Comparison of ENCODE assay signal across 7 mouse cellular contexts in the genomic region with DNA sequence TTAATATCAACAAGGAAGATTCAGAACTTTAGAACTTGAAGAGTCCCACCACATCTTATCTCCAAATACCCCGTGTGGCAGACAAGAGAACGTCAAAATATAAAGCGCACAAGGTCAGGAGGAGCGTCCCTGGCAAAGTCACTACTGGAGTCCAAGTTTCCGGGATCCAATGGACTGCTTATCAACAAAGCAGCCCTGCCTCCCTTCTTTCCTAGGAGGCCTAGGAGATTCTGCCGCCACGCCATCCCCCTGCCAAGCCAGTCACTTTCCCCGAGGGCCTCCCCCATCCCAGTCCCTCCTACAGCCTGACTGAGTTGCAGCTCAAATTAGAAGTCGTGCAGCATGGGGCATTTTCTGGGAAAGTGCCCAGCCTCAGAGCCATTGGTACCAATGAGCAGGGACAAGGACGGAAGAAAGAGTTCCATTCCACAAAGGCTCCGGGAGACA. TPM values are rescaled to one million over a fixed set of nuclear protein-coding genes. Genes with fewer than 3 reads are reported as not detected.
A peak's percentile ranks its signal among the peaks of the same experiment; 100 is the strongest.
DNase-seq lines count a peak whose midpoint lies in the region; ATAC-seq and TF ChIP-seq lines count a peak whose summit lies in the region.

No protein-coding gene starts in this region.

- TF ChIP-seq EP300 in MEL (IDR thresholded peaks at IDR 0.05; ENCODE audit: low read depth in 1 of 2, low read length in 2 of 2) = 0 out of 4 replicates have a peak, but pooled peaks of 1 of the 2 experiments have one; percentile 20

- intact Hi-C loops in left cerebral cortex, postnatal 36 days (cut with DNase I) = loop anchor here (2.0 to 5.0 kb wide), 2 partner anchors 50 to 65 kb away; partner anchors contain the start of gene Gid4

- peak; percentile 60 for DNase-seq in MEL (ENCODE audit: low read depth, low spot score)
- DNase-seq in adrenal gland, postnatal 36 days = peak; percentile 38 to 49
- DNase-seq in frontal cortex, postnatal 14 days (ENCODE audit: low spot score in 2 of 2) = peak; percentile 46 to 47
- peak; percentile 56 to 70 for DNase-seq in left cerebral cortex, postnatal 36 days (ENCODE audit: low spot score in 2 of 2)
- DNase-seq in testis, postnatal 10 days (ENCODE audit: low spot score) = peak; percentile 64

- H3K9me3 ChIP-seq in MEL (replicated peaks; ENCODE audit: insufficient read depth, low read length) = no peaks in the 10 kb centered on the region
- no peaks in the 10 kb centered on the region for H3K9me3 ChIP-seq in hindbrain, embryonic 15.5 days
- no peaks in the 10 kb centered on the region for H3K9me3 ChIP-seq in midbrain, embryonic 15.5 days

- peaks cover 0 to 13% of the 10 kb centered on the region in 2 experiments; a peak in 2 of 4 replicates for H3K36me3 ChIP-seq in MEL (ENCODE audit: control insufficient read depth in 1 of 2, insufficient read depth in 2 of 2, low read length in 2 of 2)
- no peaks in the 10 kb centered on the region for H3K36me3 ChIP-seq in hindbrain, embryonic 15.5 days
- no peaks in the 10 kb centered on the region for H3K36me3 ChIP-seq in midbrain, embryonic 15.5 days (replicated peaks)

- no peak for ATAC-seq in hindbrain, embryonic 15.5 days (ENCODE audit: low FRiP score, low read depth)
- ATAC-seq in midbrain, embryonic 15.5 days (replicated peaks) = no peak

- TF ChIP-seq CTCF in MEL (IDR thresholded peaks at IDR 0.05 in 2 of 3, conservative IDR thresholded peaks at IDR 0.05 in 1 of 3; ENCODE audit: control insufficient read depth in 1 of 3, insufficient read depth in 1 of 3, low read depth in 2 of 3, low read length in 3 of 3, poor library complexity in 1 of 3, severe bottlenecking in 1 of 3) = no peak; a peak in 1 of 6 replicates

- TF ChIP-seq POLR2A in MEL (IDR thresholded peaks at IDR 0.05; ENCODE audit: control insufficient read depth in 1 of 2, insufficient read depth in 1 of 2, low read depth in 1 of 2, low read length in 2 of 2, poor library complexity in 1 of 2) = no peak

- H3K27ac ChIP-seq in MEL (ENCODE audit: control insufficient read depth, low read depth, low read length) = no peak overlapping the region
- H3K27ac ChIP-seq in hindbrain, embryonic 15.5 days (replicated peaks) = peak overlapping the region; percentile 85
- peak overlapping the region; percentile 84 for H3K27ac ChIP-seq in midbrain, embryonic 15.5 days

- peak overlapping the region; percentile 86 for H3K4me2 ChIP-seq in hindbrain, embryonic 15.5 days
- H3K4me2 ChIP-seq in midbrain, embryonic 15.5 days = peak overlapping the region; percentile 95

- peaks cover 4% of the 10 kb centered on the region; the same call in 1 of the 2 replicates for H3K79me2 ChIP-seq in MEL (ENCODE audit: control insufficient read depth, insufficient read depth, low read length, poor library complexity)

- H3K4me3 ChIP-seq in MEL (ENCODE audit: control insufficient read depth in 1 of 2, insufficient read depth in 1 of 2, low read depth in 2 of 2, low read length in 2 of 2) = peak overlapping the region; percentile 61 to 85
- peak overlapping the region; percentile 74 for H3K4me3 ChIP-seq in hindbrain, embryonic 15.5 days
- peak overlapping the region; percentile 98 for H3K4me3 ChIP-seq in midbrain, embryonic 15.5 days

- WGBS in hindbrain, embryonic 15.5 days = 26% methylated on average over 11 of the region's 11 CpGs
- WGBS in midbrain, embryonic 15.5 days = 27% methylated on average over 11 of the region's 11 CpGs

- no peak for TF ChIP-seq RAD21 in MEL (IDR thresholded peaks at IDR 0.05; ENCODE audit: low read depth, low read length)

- no peaks in the 10 kb centered on the region for H3K27me3 ChIP-seq in MEL (ENCODE audit: control insufficient read depth in 1 of 2, insufficient read depth in 2 of 2, low read length in 2 of 2)
- H3K27me3 ChIP-seq in hindbrain, embryonic 15.5 days = no peaks in the 10 kb centered on the region
- H3K27me3 ChIP-seq in midbrain, embryonic 15.5 days (replicated peaks) = no peaks in the 10 kb centered on the region

- H3K4me1 ChIP-seq in MEL (ENCODE audit: control insufficient read depth in 1 of 2, insufficient read depth in 2 of 2, low read length in 2 of 2) = peaks cover 0 to 14% of the 10 kb centered on the region in 2 experiments; a peak in 2 of 4 replicates
- H3K4me1 ChIP-seq in hindbrain, embryonic 15.5 days (replicated peaks) = peaks cover 29% of the 10 kb centered on the region
- H3K4me1 ChIP-seq in midbrain, embryonic 15.5 days = peaks cover 32% of the 10 kb centered on the region

- peak overlapping the region; percentile 78 for H3K9ac ChIP-seq in MEL (ENCODE audit: control insufficient read depth, low read depth, low read length, poor library complexity, severe bottlenecking)
- peak overlapping the region; percentile 84 for H3K9ac ChIP-seq in hindbrain, embryonic 15.5 days
- H3K9ac ChIP-seq in midbrain, embryonic 15.5 days = peak overlapping the region; percentile 64

TF ChIP-seq in MEL, 35 proteins besides CTCF, POLR2A, EP300 and RAD21 (continues in another document):
- no peak for TF ChIP-seq KAT2A (conservative IDR thresholded peaks at IDR 0.05; ENCODE audit: low read depth, low read length)
- no peak for TF ChIP-seq MEF2A (IDR thresholded peaks at IDR 0.05; ENCODE audit: extremely low read depth, insufficient replicate concordance, low read depth, low read length, poor library complexity, severe bottlenecking)
- TF ChIP-seq UBTF (IDR thresholded peaks at IDR 0.05; ENCODE audit: borderline replicate concordance, insufficient read depth, low read depth, low read length) = no peak
- TF ChIP-seq TAL1 (IDR thresholded peaks at IDR 0.05; ENCODE audit: low read length) = no peak
- no peak for TF ChIP-seq ZNF384 (IDR thresholded peaks at IDR 0.05; ENCODE audit: low read depth, low read length)
- TF ChIP-seq ELF1 (IDR thresholded peaks at IDR 0.05; ENCODE audit: low read depth, low read length) = no peak
- no peak for TF ChIP-seq USF1 (IDR thresholded peaks at IDR 0.05; ENCODE audit: low read depth, low read length)
- no peak for TF ChIP-seq BHLHE40 (IDR thresholded peaks at IDR 0.05; ENCODE audit: borderline replicate concordance, low read depth, low read length)
- no peak for TF ChIP-seq NRF1 (IDR thresholded peaks at IDR 0.05; ENCODE audit: insufficient read depth, low read depth, low read length, poor library complexity, severe bottlenecking)
- TF ChIP-seq RCOR1 (IDR thresholded peaks at IDR 0.05; ENCODE audit: low read depth, low read length) = 0 out of 2 replicates have a peak, but pooled peaks have one; percentile 15
- no peak for TF ChIP-seq SMC3 (IDR thresholded peaks at IDR 0.05; ENCODE audit: low read depth, low read length)
- no peak for TF ChIP-seq E2F4 (IDR thresholded peaks at IDR 0.05; ENCODE audit: borderline replicate concordance, low read depth, low read length)
- no peak for TF ChIP-seq MYB (IDR thresholded peaks at IDR 0.05; ENCODE audit: low read depth, low read length)
- TF ChIP-seq MYC (IDR thresholded peaks at IDR 0.05; ENCODE audit: low read depth, low read length) = no peak
- TF ChIP-seq TCF12 (IDR thresholded peaks at IDR 0.05; ENCODE audit: low read depth, low read length) = no peak
- TF ChIP-seq POLR2AphosphoS5 (IDR thresholded peaks at IDR 0.05; ENCODE audit: borderline replicate concordance, low read depth, low read length) = no peak
- no peak for TF ChIP-seq MAFK (IDR thresholded peaks at IDR 0.05; ENCODE audit: borderline replicate concordance, low read depth, low read length)
- no peak for TF ChIP-seq HCFC1 (IDR thresholded peaks at IDR 0.05; ENCODE audit: low read depth, low read length)
- no peak for TF ChIP-seq MAZ (IDR thresholded peaks at IDR 0.05; ENCODE audit: low read depth, low read length)
- TF ChIP-seq NELFE (IDR thresholded peaks at IDR 0.05; ENCODE audit: low read depth, low read length) = no peak
- no peak for TF ChIP-seq ZKSCAN1 (IDR thresholded peaks at IDR 0.05; ENCODE audit: low read depth, low read length)
- no peak for TF ChIP-seq TBP (IDR thresholded peaks at IDR 0.05; ENCODE audit: low read depth, low read length)
- no peak; the same call in 1 of the 2 replicates for TF ChIP-seq MXI1 (IDR thresholded peaks at IDR 0.05; ENCODE audit: low read depth, low read length)
- TF ChIP-seq CHD2 (IDR thresholded peaks at IDR 0.05; ENCODE audit: low read length) = no peak
- no peak for TF ChIP-seq JUND (IDR thresholded peaks at IDR 0.05; ENCODE audit: low read depth, low read length)
- peak; percentile 23; the same call in 1 of the 2 replicates for TF ChIP-seq GATA1 (IDR thresholded peaks at IDR 0.05; ENCODE audit: low read depth, low read length)
- TF ChIP-seq ETS1 (IDR thresholded peaks at IDR 0.05; ENCODE audit: low read depth, low read length) = 0 out of 2 replicates have a peak, but pooled peaks have one; percentile 19
- TF ChIP-seq CHD1 (IDR thresholded peaks at IDR 0.05; ENCODE audit: low read depth, low read length) = no peak
- TF ChIP-seq USF2 (IDR thresholded peaks at IDR 0.05; ENCODE audit: borderline replicate concordance in 1 of 2, insufficient read depth in 1 of 2, low read depth in 1 of 2, low read length in 2 of 2) = no peak
- TF ChIP-seq SIN3A (IDR thresholded peaks at IDR 0.05; ENCODE audit: low read length) = no peak
- no peak for TF ChIP-seq GABPA (IDR thresholded peaks at IDR 0.05; ENCODE audit: low read depth, low read length)
- peak; percentile 61; the same call in 1 of the 2 replicates for TF ChIP-seq MAX (IDR thresholded peaks at IDR 0.05; ENCODE audit: low read length)

RNA-seq across cellular contexts. Expression of gene Tom1l2, which starts 0.8 kb away (rescaled TPM):
- total RNA-seq in MEL (2012; rRNA removed) = 6.6 and 6.8 TPM in 2 replicates
- polyA plus RNA-seq in MEL (2012; ENCODE audit: insufficient read depth in 1 of 2, insufficient read length in 2 of 2, low read depth in 1 of 2, low replicate concordance in 2 of 2, missing spikeins in 1 of 2) = 10 to 100 TPM in 1 of 2 experiments, not detected in 1; 12.2 TPM
- 10 to 100 TPM; 69.7 to 87.6 TPM for total RNA-seq in adrenal gland, postnatal 36 days (2021)
- polyA plus RNA-seq in hindbrain, embryonic 15.5 days (2015; fragmentation: Nextera tagmentation; extraction: Ambion mirVana) = 65.4 and 71.4 TPM in 2 replicates
- 100 to 1,000 TPM; 216 to 221 TPM for total RNA-seq in left cerebral cortex, postnatal 36 days (2021)
- 72.6 and 73.3 TPM in 2 replicates for polyA plus RNA-seq in midbrain, embryonic 15.5 days (2015; fragmentation: Nextera tagmentation; extraction: Ambion mirVana)

RNA-seq across cellular contexts. Expression of gene Drc3, which starts 1.2 kb away (rescaled TPM):
- total RNA-seq in MEL (2012; rRNA removed) = 0.69 and 0.75 TPM in 2 replicates
- under 1 TPM in 1 of 2 experiments, not detected in 1; 0.91 TPM for polyA plus RNA-seq in MEL (2012; ENCODE audit: insufficient read depth in 1 of 2, insufficient read length in 2 of 2, low read depth in 1 of 2, low replicate concordance in 2 of 2, missing spikeins in 1 of 2)
- total RNA-seq in adrenal gland, postnatal 36 days (2021) = 1 to 10 TPM; 1.5 to 1.8 TPM
- polyA plus RNA-seq in hindbrain, embryonic 15.5 days (2015; fragmentation: Nextera tagmentation; extraction: Ambion mirVana) = 7.1 and 7.7 TPM in 2 replicates
- total RNA-seq in left cerebral cortex, postnatal 36 days (2021) = 10 to 100 TPM in 1 of 2 experiments, 1 to 10 TPM in 1; 9.6 to 12.3 TPM
- 6.1 and 6.3 TPM in 2 replicates for polyA plus RNA-seq in midbrain, embryonic 15.5 days (2015; fragmentation: Nextera tagmentation; extraction: Ambion mirVana)
